Mouse (Mus musculus) ES-Bruce4 (cell line): Measurements from ENCODE around the gene Arhgap23. TPM values are rescaled to one million over a fixed set of nuclear protein-coding genes. Genes with fewer than 3 reads are reported as not detected.

Experiments
- H3K27ac ChIP-seq: 2 replicates; pipeline ENCODE4 v1.5.1; 2012; ENCODE audit warnings: low read length, inconsistent platforms; ENCODE audit not compliant: insufficient read depth
- H3K27me3 ChIP-seq: 2 replicates; pipeline ENCODE4 v1.6.1; 2012; ENCODE audit warnings: mild to moderate bottlenecking, low read length, inconsistent platforms; ENCODE audit not compliant: control insufficient read depth, poor library complexity, insufficient read depth, severe bottlenecking
- H3K36me3 ChIP-seq: 2 replicates; pipeline ENCODE4 v1.6.1; 2012; ENCODE audit warnings: inconsistent platforms, mild to moderate bottlenecking, low read length, moderate library complexity; ENCODE audit not compliant: control insufficient read depth, poor library complexity, insufficient read depth, severe bottlenecking
- H3K4me1 ChIP-seq: one replicate; pipeline ENCODE4 v1.8.1; 2011; ENCODE audit warnings: low read length; ENCODE audit not compliant: control insufficient read depth, insufficient read depth
- H3K4me3 ChIP-seq: 2 replicates; pipeline ENCODE4 v1.5.1; 2011; ENCODE audit warnings: low read depth, mild to moderate bottlenecking, low read length
- H3K9ac ChIP-seq: 2 replicates; pipeline ENCODE4 v1.6.1; 2012; ENCODE audit warnings: low read depth, mild to moderate bottlenecking, inconsistent platforms; ENCODE audit not compliant: poor library complexity, severe bottlenecking
- H3K9me3 ChIP-seq: replicated peaks from 2 replicates; pipeline ENCODE4 v1.6.1; 2012; ENCODE audit warnings: mild to moderate bottlenecking, low read length, inconsistent platforms; ENCODE audit not compliant: control insufficient read depth, poor library complexity, insufficient read depth, severe bottlenecking
- CTCF ChIP-seq: IDR thresholded peaks from one replicate; pipeline ENCODE4 v1.8.1; 2011; ENCODE audit warnings: low read depth, low read length
- EP300 ChIP-seq: IDR thresholded peaks from 2 replicates; pipeline ENCODE4 v1.6.1; 2011; ENCODE audit warnings: low read depth, low read length; ENCODE audit not compliant: insufficient read depth
- POLR2A ChIP-seq: IDR thresholded peaks from one replicate; pipeline ENCODE4 v1.8.1; 2011; ENCODE audit warnings: low read length; ENCODE audit not compliant: insufficient read depth
- polyA plus RNA-seq: library from polyadenylated mRNA; stranded (reverse); fragments of >200 nt; gene quantifications from 2 replicates; pipeline ENCODE4 v1.2.4, GENCODE M21; 2011; ENCODE audit warnings: low read depth; ENCODE audit not compliant: missing spikeins, insufficient read depth, insufficient read length

The Arhgap23 gene
- polyA plus RNA-seq, 1 experiment = 30.3 TPM

GRCm38 (mm10) chr11:97402746-97403145, 12.6 kb upstream of the Arhgap23 start:
- no peak overlapping the region for H3K4me3 ChIP-seq
- no peak overlapping the region for H3K9ac ChIP-seq
- TF ChIP-seq CTCF = no peak
- no peak for TF ChIP-seq EP300
- no peak for TF ChIP-seq POLR2A
- peaks cover 9% of the 10 kb centered on the region for H3K4me1 ChIP-seq
- no peaks in the 10 kb centered on the region for H3K36me3 ChIP-seq
- H3K9me3 ChIP-seq = no peaks in the 10 kb centered on the region
- no peak overlapping the region for H3K27ac ChIP-seq
- no peaks in the 10 kb centered on the region for H3K27me3 ChIP-seq

GRCm38 (mm10) chr11:97403614-97404183, 11.6 kb upstream of the Arhgap23 start:
- no peaks in the 10 kb centered on the region for H3K36me3 ChIP-seq
- peaks cover 9% of the 10 kb centered on the region for H3K4me1 ChIP-seq
- no peak overlapping the region for H3K27ac ChIP-seq

GRCm38 (mm10) chr11:97404184-97404760, 11.1 kb upstream of the Arhgap23 start:
- TF ChIP-seq POLR2A (no peak), CTCF (no peak), EP300 (no peak)
- Histone ChIP-seq H3K9ac (peak overlapping the region; percentile 71), H3K27me3 (no peaks in the 10 kb centered on the region), H3K4me1 (peaks cover 9% of the 10 kb centered on the region), H3K27ac (no peak overlapping the region), H3K4me3 (peak overlapping the region; percentile 73), H3K9me3 (no peaks in the 10 kb centered on the region), H3K36me3 (no peaks in the 10 kb centered on the region)

More at GRCm38 (mm10) chr11:97403614-97404183, 11.6 kb upstream of the Arhgap23 start:
- Histone ChIP-seq H3K9me3 (no peaks in the 10 kb centered on the region), H3K27me3 (no peaks in the 10 kb centered on the region), H3K9ac (peak overlapping the region; percentile 71; the same call in 1 of the 2 replicates), H3K4me3 (peak overlapping the region; percentile 21; the same call in 1 of the 2 replicates)
- TF ChIP-seq EP300 (no peak), POLR2A (no peak), CTCF (no peak)

- no peaks in the 10 kb centered on the region for H3K9me3 ChIP-seq
- TF ChIP-seq POLR2A (no peak), CTCF (no peak), EP300 (no peak)
Measured at GRCm38 (mm10) chr11:97404761-97405190, 10.6 kb upstream of the Arhgap23 start.

GRCm38 (mm10) chr11:97406094-97406951, 9.0 kb upstream of the Arhgap23 start:
- Histone ChIP-seq H3K27me3 (no peaks in the 10 kb centered on the region), H3K9ac (no peak overlapping the region), H3K36me3 (no peaks in the 10 kb centered on the region), H3K9me3 (no peaks in the 10 kb centered on the region), H3K4me3 (no peak overlapping the region), H3K4me1 (peaks cover 11% of the 10 kb centered on the region), H3K27ac (no peak overlapping the region)
- TF ChIP-seq EP300 (no peak), CTCF (no peak), POLR2A (no peak)

More at GRCm38 (mm10) chr11:97404761-97405190, 10.6 kb upstream of the Arhgap23 start:
- Histone ChIP-seq H3K4me1 (peaks cover 9% of the 10 kb centered on the region), H3K27me3 (no peaks in the 10 kb centered on the region), H3K27ac (no peak overlapping the region), H3K9ac (peak overlapping the region; percentile 71), H3K36me3 (no peaks in the 10 kb centered on the region), H3K4me3 (peak overlapping the region; percentile 73)

- peak overlapping the region; percentile 77 for H3K27ac ChIP-seq
- no peak overlapping the region for H3K9ac ChIP-seq
- H3K4me1 ChIP-seq = peaks cover 11% of the 10 kb centered on the region
- TF ChIP-seq CTCF = no peak
- no peak for TF ChIP-seq POLR2A
- no peak for TF ChIP-seq EP300
- H3K9me3 ChIP-seq = no peaks in the 10 kb centered on the region
- H3K4me3 ChIP-seq = no peak overlapping the region
- H3K36me3 ChIP-seq = no peaks in the 10 kb centered on the region
- no peaks in the 10 kb centered on the region for H3K27me3 ChIP-seq
Measured at GRCm38 (mm10) chr11:97407456-97407855, 7.9 kb upstream of the Arhgap23 start.
